Mouse (Mus musculus) cortical plate, adult 2 months (tissue): ENCODE measurements around the gene Tmem253.

ENCODE experiments used
- CTCF ChIP-seq: fragments of 200-500 bp; IDR thresholded peaks from 2 replicates; pipeline ENCODE4 v1.5.1; 2011; ENCODE audit warnings: mild to moderate bottlenecking, control low read depth, low read length; ENCODE audit not compliant: insufficient read depth; ENCODE audit errors: extremely low read depth
- POLR2A ChIP-seq: fragments of 200-500 bp; IDR thresholded peaks from 2 replicates; pipeline ENCODE4 v1.6.1; 2011; ENCODE audit warnings: mild to moderate bottlenecking, low read length, control low read depth; ENCODE audit not compliant: insufficient read depth; ENCODE audit errors: extremely low read depth

- TF ChIP-seq CTCF, result no peak
- no peak for TF ChIP-seq POLR2A
Observed at GRCm38 (mm10) chr14:52045966-52046565, 30.6 kb downstream of the Tmem253 start.
